Mouse (Mus musculus) neural tube, embryonic 15.5 days (tissue): ENCODE measurements around the gene Prss8. TPM values are rescaled to one million over a fixed set of nuclear protein-coding genes. Genes with fewer than 3 reads are reported as not detected.
A peak's percentile ranks its signal among the peaks of the same experiment; 100 is the strongest.
"Not testable (repeated sequence)": the region's sequence is repeated elsewhere in the genome, so short reads cannot be mapped to it uniquely, and the experiment has no call there.

ENCODE experiments used
- ATAC-seq: fragments of 200-750 bp; cut with Nextera tagmentation; 2 replicates; pipeline ENCODE4 v1.8.0; 2017; ENCODE audit warnings: mild to moderate bottlenecking, moderate TSS enrichment, moderate library complexity; ENCODE audit not compliant: low FRiP score
- H3K27ac ChIP-seq: fragments of 300-500 bp; sonication (generic); replicated peaks from 2 replicates; pipeline ENCODE4 v1.5.1; 2015; ENCODE audit warnings: mild to moderate bottlenecking, inconsistent platforms
- H3K27me3 ChIP-seq: fragments of 300-500 bp; sonication (generic); replicated peaks from 2 replicates; pipeline ENCODE4 v1.6.1; 2015; ENCODE audit warnings: inconsistent platforms
- H3K36me3 ChIP-seq: fragments of 300-500 bp; sonication (generic); 2 replicates; pipeline ENCODE4 v1.6.1; 2015; ENCODE audit warnings: inconsistent platforms
- H3K4me1 ChIP-seq: fragments of 300-500 bp; sonication (generic); 2 replicates; pipeline ENCODE4 v1.6.1; 2015; ENCODE audit warnings: inconsistent platforms
- H3K4me2 ChIP-seq: fragments of 300-500 bp; sonication (generic); 2 replicates; pipeline ENCODE4 v1.6.1; 2015; ENCODE audit warnings: inconsistent platforms, mild to moderate bottlenecking, moderate library complexity
- H3K4me3 ChIP-seq: fragments of 300-500 bp; sonication (generic); replicated peaks from 2 replicates; pipeline ENCODE4 v1.5.1; 2015; ENCODE audit warnings: mild to moderate bottlenecking, inconsistent platforms
- H3K9ac ChIP-seq: fragments of 300-500 bp; sonication (generic); replicated peaks from 2 replicates; pipeline ENCODE4 v1.6.1; 2015; ENCODE audit warnings: mild to moderate bottlenecking, inconsistent platforms
- H3K9me3 ChIP-seq: fragments of 300-500 bp; sonication (generic); replicated peaks from 2 replicates; pipeline ENCODE4 v1.6.1; 2016; ENCODE audit warnings: inconsistent platforms
- WGBS: fragments of 180-500 bp; shearing (Covaris S2); methylation state at CpG from one replicate; pipeline ENCODE4 v1.1.7; 2015; ENCODE audit warnings: mixed read lengths; 5-methylcytosine and 5-hydroxymethylcytosine counted together
- polyA plus RNA-seq: library from polyadenylated mRNA; unstranded; fragments of >200 nt; fragmentation: Nextera tagmentation; extraction: Ambion mirVana; gene quantifications from 2 replicates; pipeline ENCODE4 v1.2.1, GENCODE M21; 2015

The Prss8 gene
- polyA plus RNA-seq, 1 experiment from 2014 or later = 0.40 TPM

DNA sequence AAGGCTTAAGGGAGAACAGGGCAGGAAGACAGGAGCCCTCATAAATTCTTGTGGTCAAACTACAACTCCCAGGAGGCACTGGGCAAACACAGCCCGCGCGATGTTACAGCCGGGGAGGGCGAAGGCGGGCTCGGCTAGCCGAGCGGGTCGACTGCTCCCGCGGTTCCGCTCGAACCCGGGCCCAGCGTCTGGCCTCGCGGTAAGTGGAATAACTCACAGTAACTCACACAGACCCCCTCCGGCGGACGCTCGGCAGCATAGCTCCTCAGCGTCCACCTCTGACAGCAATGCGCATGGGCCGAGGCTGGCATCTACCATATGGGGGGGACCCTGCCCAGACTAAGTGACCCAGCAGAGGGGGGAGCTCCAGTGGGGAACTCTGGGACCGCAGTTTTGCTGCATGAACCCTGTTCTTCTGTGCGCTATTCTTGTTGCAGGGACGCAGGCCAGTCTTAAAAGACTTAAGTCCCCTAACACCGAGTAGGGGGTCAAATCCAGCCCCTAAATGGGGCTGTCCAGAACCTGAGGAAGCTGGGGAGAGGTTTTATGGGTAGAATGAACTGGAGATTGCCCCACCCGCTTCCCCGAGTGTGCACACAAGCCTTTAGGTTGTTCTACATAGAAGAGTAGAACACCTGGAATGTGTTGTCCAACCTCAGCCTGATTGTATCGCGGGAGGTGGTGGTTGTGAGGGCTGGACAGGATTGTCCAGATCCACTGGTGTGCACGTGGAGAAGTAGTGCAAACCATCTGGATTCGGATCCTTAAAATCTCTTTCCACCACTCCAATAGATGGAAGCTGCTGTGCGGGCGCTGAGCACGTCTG, 25.7 kb downstream of the Prss8 start, which contains the start of gene Bckdk:
TSS of gene Bckdk (plus strand) at position 112 of the 826 bp plus-strand sequence.
- Histone ChIP-seq H3K4me2 (peak within 1 kb of the TSS; percentile 86), H3K4me1 (peaks cover 18% of the 10 kb centered on the region), H3K36me3 (peaks cover 30% of the 10 kb centered on the region), H3K9ac (peak within 1 kb of the TSS; percentile 71), H3K4me3 (peak within 1 kb of the TSS; percentile 73), H3K27me3 (no peaks in the 10 kb centered on the region), H3K9me3 (no peaks in the 10 kb centered on the region), H3K27ac (peak within 1 kb of the TSS; percentile 89)
- 8% methylated on average over 38 of the region's 38 CpGs for WGBS
- ATAC-seq = peak; percentile 91

DNA sequence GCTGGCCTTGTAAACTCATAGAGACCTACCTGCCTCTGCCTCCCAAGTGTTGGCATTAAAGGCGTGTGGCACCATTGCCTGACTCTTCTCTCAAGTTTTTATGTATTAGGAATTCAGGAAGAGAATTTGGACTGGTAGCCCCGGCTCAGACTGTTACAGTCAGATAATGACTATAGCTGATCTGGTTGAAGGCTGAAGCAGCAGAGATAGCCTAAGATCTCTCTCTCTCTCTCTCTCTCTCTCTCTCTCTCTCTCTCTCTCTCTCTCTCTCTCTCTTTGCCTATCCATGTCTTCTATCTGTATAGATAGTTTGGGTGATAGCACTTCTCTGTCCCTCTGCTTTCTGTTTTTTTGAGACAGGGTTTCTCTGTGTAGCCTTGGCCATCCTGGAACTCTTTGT, 28.1 kb downstream of the Prss8 start:
- no peak for ATAC-seq
- no peak overlapping the region for H3K4me2 ChIP-seq
- 86% methylated on average over 2 of the region's 2 CpGs for WGBS

DNA sequence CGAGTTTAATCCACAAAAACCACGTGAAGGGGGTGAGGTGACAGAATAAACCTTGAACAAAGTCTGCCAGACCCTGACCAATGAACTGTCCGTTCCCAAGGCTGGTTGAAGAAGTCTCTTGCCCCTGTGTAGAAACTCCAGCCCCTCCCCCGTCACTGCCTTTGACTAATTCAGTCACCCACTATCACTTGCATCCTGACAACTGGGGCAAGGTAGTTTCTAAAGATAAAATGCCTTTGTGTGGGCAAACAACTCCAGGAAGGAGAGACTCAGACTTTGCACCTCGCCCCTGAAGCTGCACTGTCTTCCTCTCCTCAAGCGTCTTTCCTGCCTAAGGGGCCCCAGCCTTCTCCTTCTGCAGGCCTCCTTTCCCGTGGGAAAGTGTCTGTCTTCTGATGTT, 29.9 kb downstream of the Prss8 start:
- no peak for ATAC-seq
- 56% methylated on average over 7 of the region's 7 CpGs for WGBS

More for the DNA sequence above, 28.1 kb downstream of the Prss8 start:
- Histone ChIP-seq H3K9ac (no peak overlapping the region), H3K4me3 (no peak overlapping the region), H3K9me3 (no peaks in the 10 kb centered on the region), H3K36me3 (peaks cover 6% of the 10 kb centered on the region), H3K4me1 (peaks cover 18% of the 10 kb centered on the region), H3K27me3 (no peaks in the 10 kb centered on the region), H3K27ac (no peak overlapping the region)

DNA sequence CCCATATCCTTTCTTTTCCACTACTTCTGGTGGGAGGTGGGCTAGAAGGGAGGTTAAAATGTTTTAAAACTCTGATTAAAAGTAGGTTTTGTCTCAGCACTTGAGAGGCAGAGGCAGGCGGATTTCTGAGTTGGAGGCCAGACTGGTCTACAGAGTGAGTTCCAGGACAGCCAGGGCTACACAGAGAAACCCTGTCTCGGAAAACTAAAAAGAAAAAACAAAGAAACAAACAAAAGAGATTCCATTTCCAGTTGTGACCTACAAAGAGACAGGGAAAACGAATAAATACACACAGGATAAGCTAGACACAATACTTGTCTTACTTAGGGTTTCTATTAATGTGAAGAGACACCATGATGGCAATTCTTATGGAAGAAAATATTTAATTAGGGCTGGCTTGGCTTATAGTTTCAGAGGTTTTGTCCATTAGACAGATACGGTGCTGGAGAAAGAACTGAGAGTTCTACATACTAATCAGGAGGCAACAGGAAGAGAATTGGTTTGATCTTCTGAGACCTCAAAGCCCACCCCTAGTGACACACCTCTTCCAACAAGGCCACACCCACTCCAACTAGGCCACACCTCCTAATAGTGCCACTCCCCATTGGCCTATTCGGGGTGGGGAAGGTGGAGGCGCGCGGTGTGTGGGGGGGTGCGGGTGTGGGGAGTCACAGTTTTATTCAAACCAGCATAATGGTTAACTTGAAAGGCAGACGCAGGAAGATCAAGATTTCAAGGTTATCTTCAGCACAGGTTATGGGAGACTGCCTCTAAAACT, 31.5 kb downstream of the Prss8 start:
- H3K9ac ChIP-seq = no peak overlapping the region
- H3K4me2 ChIP-seq = no peak overlapping the region
- H3K4me3 ChIP-seq = no peak overlapping the region
- no peaks in the 10 kb centered on the region for H3K9me3 ChIP-seq
- H3K27me3 ChIP-seq = no peaks in the 10 kb centered on the region
- H3K4me1 ChIP-seq = peaks cover 13% of the 10 kb centered on the region
- peaks cover 2% of the 10 kb centered on the region; the same call in 1 of the 2 replicates for H3K36me3 ChIP-seq
- H3K27ac ChIP-seq = no peak overlapping the region
- no peak for ATAC-seq
- WGBS = 37% methylated on average over 10 of the region's 10 CpGs

More for the DNA sequence above, 29.9 kb downstream of the Prss8 start:
- no peak overlapping the region for H3K27ac ChIP-seq
- no peaks in the 10 kb centered on the region for H3K27me3 ChIP-seq
- H3K36me3 ChIP-seq = no peaks in the 10 kb centered on the region
- no peak overlapping the region for H3K9ac ChIP-seq
- H3K4me2 ChIP-seq = no peak overlapping the region
- H3K4me1 ChIP-seq = peaks cover 13% of the 10 kb centered on the region
- H3K4me3 ChIP-seq = no peak overlapping the region
- H3K9me3 ChIP-seq = no peaks in the 10 kb centered on the region

GRCm38 (mm10) chr7:127897542-127897941, 32.4 kb downstream of the Prss8 start:
- no peak for ATAC-seq
- WGBS = 92% methylated on average over 7 of the region's 7 CpGs
- H3K9ac ChIP-seq = no peak overlapping the region
- no peaks in the 10 kb centered on the region for H3K27me3 ChIP-seq
- H3K4me1 ChIP-seq = peaks cover 13% of the 10 kb centered on the region
- H3K27ac ChIP-seq = no peak overlapping the region
- H3K4me2 ChIP-seq = no peak overlapping the region
- no peaks in the 10 kb centered on the region for H3K9me3 ChIP-seq
- H3K4me3 ChIP-seq = no peak overlapping the region
- H3K36me3 ChIP-seq = peaks cover 10% of the 10 kb centered on the region

DNA sequence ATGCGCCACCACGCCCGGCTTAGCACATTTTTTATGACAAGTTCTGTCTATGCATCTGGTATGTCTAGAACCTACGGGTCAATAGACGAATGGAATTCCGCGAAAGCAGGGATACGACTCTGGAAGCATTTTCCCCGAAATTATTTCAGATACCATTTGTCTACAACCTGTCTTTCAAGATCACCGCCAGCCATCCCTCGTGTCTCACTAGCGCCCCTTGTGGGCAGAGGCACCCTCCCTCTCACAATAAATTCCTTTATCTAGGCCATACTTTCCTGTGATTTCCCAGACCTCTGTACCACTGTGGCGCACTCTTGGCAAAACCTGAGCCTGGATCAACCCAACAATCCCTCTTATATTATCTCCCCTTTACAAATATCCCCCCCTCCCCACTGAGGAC, 33.5 kb downstream of the Prss8 start:
- H3K4me3 ChIP-seq = no peak overlapping the region
- H3K4me1 ChIP-seq = peaks cover 13% of the 10 kb centered on the region

GRCm38 (mm10) chr7:127895891-127896290, 34.0 kb downstream of the Prss8 start:
- ATAC-seq = peak; percentile 22
- Histone ChIP-seq H3K4me3 (peak overlapping the region; percentile 61), H3K36me3 (peaks cover 18% of the 10 kb centered on the region), H3K27ac (peak overlapping the region; percentile 65), H3K4me2 (peak overlapping the region; percentile 72), H3K4me1 (peaks cover 13% of the 10 kb centered on the region)
- WGBS = 65% methylated on average over 7 of the region's 7 CpGs
- not testable (repeated sequence) for H3K9me3 ChIP-seq, H3K9ac ChIP-seq, H3K27me3 ChIP-seq

More for the DNA sequence above, 33.5 kb downstream of the Prss8 start:
- no peak overlapping the region for H3K4me2 ChIP-seq
- no peaks in the 10 kb centered on the region for H3K27me3 ChIP-seq
- H3K27ac ChIP-seq = no peak overlapping the region
- H3K9me3 ChIP-seq = no peaks in the 10 kb centered on the region
- ATAC-seq = no peak
- 59% methylated on average over 13 of the region's 13 CpGs for WGBS
- peaks cover 16% of the 10 kb centered on the region for H3K36me3 ChIP-seq
- H3K9ac ChIP-seq = no peak overlapping the region

- Histone ChIP-seq H3K4me2 (peak within 1 kb of the TSS; percentile 72), H3K36me3 (peaks cover 21% of the 10 kb centered on the region), H3K4me3 (peak within 1 kb of the TSS; percentile 61), H3K4me1 (peaks cover 13% of the 10 kb centered on the region), H3K27ac (peak within 1 kb of the TSS; percentile 75), H3K9me3 (no peaks in the 10 kb centered on the region), H3K9ac (peak within 1 kb of the TSS; percentile 56), H3K27me3 (no peaks in the 10 kb centered on the region)
- under 1% methylated on average over 26 of the region's 26 CpGs for WGBS
- ATAC-seq = peak; percentile 97
These were observed 34.5 kb downstream of the Prss8 start, which contains the start of the genes Gm21974 and Vkorc1 for GRCm38 (mm10) chr7:127895442-127895841. TSS of gene Gm21974 (minus strand) at chr7:127895454. TSS of gene Vkorc1 (minus strand) at chr7:127895617.

DNA sequence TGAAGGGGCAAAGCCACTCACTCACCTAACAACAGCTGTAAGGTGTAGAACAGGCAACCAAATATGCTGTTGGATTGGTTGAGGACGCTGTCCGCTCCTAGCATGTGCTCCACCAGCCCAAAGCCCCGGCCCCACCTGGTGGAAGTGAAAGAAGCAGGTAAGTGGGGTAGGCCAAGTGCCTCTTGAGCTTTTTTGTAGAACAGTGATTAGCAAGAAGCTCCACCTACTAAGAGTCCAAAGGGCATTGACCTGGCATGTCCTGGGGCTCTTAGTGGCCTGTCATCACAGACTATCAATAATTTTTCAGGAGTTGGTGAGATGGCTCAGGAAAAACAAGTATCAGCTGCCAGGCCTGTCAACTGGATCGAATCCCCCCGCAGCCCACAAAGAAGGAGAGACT, 35.4 kb downstream of the Prss8 start:
- H3K27me3 ChIP-seq = no peaks in the 10 kb centered on the region
- peak overlapping the region; percentile 72 for H3K4me2 ChIP-seq
- ATAC-seq = no peak
- H3K9me3 ChIP-seq = no peaks in the 10 kb centered on the region
- peaks cover 13% of the 10 kb centered on the region for H3K4me1 ChIP-seq
- H3K4me3 ChIP-seq = peak overlapping the region; percentile 61
- H3K27ac ChIP-seq = peak overlapping the region; percentile 75; the same call in 1 of the 2 replicates
- H3K36me3 ChIP-seq = peaks cover 28% of the 10 kb centered on the region
- H3K9ac ChIP-seq = peak overlapping the region; percentile 56
- WGBS = 80% methylated on average over 5 of the region's 5 CpGs

DNA sequence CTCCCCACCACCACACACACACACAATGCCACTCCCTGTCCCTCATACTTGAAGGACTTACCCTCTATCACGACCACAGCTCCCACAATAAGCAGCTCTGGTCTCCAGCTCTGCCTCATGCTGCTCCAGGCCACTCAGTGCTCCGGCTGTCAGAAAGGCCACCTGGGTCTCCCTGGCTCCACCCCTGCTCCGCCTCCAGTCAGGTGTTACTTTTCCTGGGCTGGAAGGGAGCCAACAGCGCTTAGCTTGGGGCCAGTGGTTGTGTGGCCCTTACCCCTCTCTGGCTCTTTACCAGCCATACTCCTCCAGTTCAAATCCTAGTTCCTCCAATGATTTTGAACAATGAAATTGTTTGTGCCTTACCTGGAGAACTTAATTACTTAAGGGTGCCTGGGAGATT, 39.1 kb downstream of the Prss8 start, which contains the start of gene Prss53:
TSS of gene Prss53 (minus strand) at position 173 of the 400 bp plus-strand sequence.
- ATAC-seq = no peak
- Histone ChIP-seq H3K4me1 (peaks cover 16% of the 10 kb centered on the region), H3K27ac (no peak within 1 kb of the TSS), H3K9ac (no peak within 1 kb of the TSS), H3K4me2 (no peak within 1 kb of the TSS), H3K36me3 (peaks cover 59% of the 10 kb centered on the region), H3K9me3 (no peaks in the 10 kb centered on the region), H3K27me3 (no peaks in the 10 kb centered on the region), H3K4me3 (no peak within 1 kb of the TSS)
- 44% methylated on average over 4 of the region's 4 CpGs for whole genome bisulfite sequencing

GRCm38 (mm10) chr7:127888821-127889220, 41.1 kb downstream of the Prss8 start:
- Histone ChIP-seq H3K9ac (no peak overlapping the region), H3K4me2 (no peak overlapping the region), H3K9me3 (no peaks in the 10 kb centered on the region), H3K36me3 (peaks cover 75% of the 10 kb centered on the region), H3K27me3 (no peaks in the 10 kb centered on the region), H3K4me3 (no peak overlapping the region), H3K4me1 (peaks cover 23% of the 10 kb centered on the region), H3K27ac (no peak overlapping the region)
- ATAC-seq = no peak
- 64% methylated on average over 3 of the region's 3 CpGs for WGBS
